26 mouse cellular contexts compared by ENCODE assay signal in genomic region chr5:75865096-75865495, GRCm38 (mm10).
DNase-seq lines count a peak whose midpoint lies in the region; ATAC-seq and TF ChIP-seq lines count a peak whose summit lies in the region.
"Had no signal": no experiment of that assay in that cellular context is flagged by ENCODE, and none has a peak within 500 bp of the region (broad histone marks: within the 10 kb centered on the region; RNA-seq: fewer than 3 reads in every experiment).

No protein-coding gene starts in this region.

- H3K9ac ChIP-seq in liver, embryonic 11.5 days (ENCODE audit: low read depth, low read length) = no peak overlapping the region
- no peak overlapping the region for H3K9ac ChIP-seq in liver, postnatal 0 days (replicated peaks)
- H3K9ac ChIP-seq: embryonic facial prominence, embryonic 13.5 days; embryonic facial prominence, embryonic 15.5 days; forebrain, embryonic 12.5 days had no signal

- H3K27ac ChIP-seq in liver, embryonic 11.5 days (ENCODE audit: low read depth, low read length) = no peak overlapping the region
- H3K27ac ChIP-seq in liver, postnatal 0 days (ENCODE audit: low read depth) = no peak overlapping the region
- H3K27ac ChIP-seq in limb, embryonic 10.5 days = no peak overlapping the region
- H3K27ac ChIP-seq: embryonic facial prominence, embryonic 13.5 days; embryonic facial prominence, embryonic 15.5 days; forebrain, embryonic 10.5 days; forebrain, embryonic 12.5 days had no signal

- H3K4me2 ChIP-seq in liver, embryonic 11.5 days = no peak overlapping the region
- H3K4me2 ChIP-seq in liver, postnatal 0 days (ENCODE audit: low read depth, low read length) = no peak overlapping the region
- H3K4me2 ChIP-seq: embryonic facial prominence, embryonic 13.5 days; embryonic facial prominence, embryonic 15.5 days; forebrain, embryonic 12.5 days had no signal

- no peak overlapping the region for H3K4me3 ChIP-seq in liver, embryonic 11.5 days (ENCODE audit: low read depth, low read length)
- no peak overlapping the region for H3K4me3 ChIP-seq in liver, postnatal 0 days (ENCODE audit: low read depth, low read length)
- H3K4me3 ChIP-seq in limb, embryonic 10.5 days = no peak overlapping the region
- H3K4me3 ChIP-seq: embryonic facial prominence, embryonic 13.5 days; embryonic facial prominence, embryonic 15.5 days; erythroblast, embryonic 14.5 days; forebrain, embryonic 10.5 days; forebrain, embryonic 12.5 days had no signal

- TF ChIP-seq CTCF in liver, postnatal 0 days (IDR thresholded peaks at IDR 0.05; ENCODE audit: low read depth) = no peak

- no peaks in the 10 kb centered on the region for H3K27me3 ChIP-seq in liver, embryonic 11.5 days (replicated peaks; ENCODE audit: control insufficient read depth, insufficient read depth, low read length)
- no peaks in the 10 kb centered on the region for H3K27me3 ChIP-seq in liver, postnatal 0 days (ENCODE audit: insufficient read depth, low read length)
- no peaks in the 10 kb centered on the region for H3K27me3 ChIP-seq in limb, embryonic 10.5 days (ENCODE audit: low read depth, poor library complexity, severe bottlenecking)
- H3K27me3 ChIP-seq: CH12.LX; embryonic facial prominence, embryonic 13.5 days; embryonic facial prominence, embryonic 15.5 days had no signal

- peak; percentile 74 for DNase-seq in heart, adult 11 months
- no peak for DNase-seq in heart, adult 9 months (ENCODE audit: low spot score in 2 of 2)
- DNase-seq in liver, embryonic 11.5 days (ENCODE audit: low spot score) = peak; percentile 18
- DNase-seq in liver, postnatal 0 days = no peak
- peak; percentile 7 for DNase-seq in limb, embryonic 10.5 days (ENCODE audit: low spot score)
- DNase-seq: adrenal gland, adult 2 months; adrenal gland, postnatal 10 days; adrenal gland, postnatal 25 days; B cell, adult 2 months; cerebellum, adult 11 months; cerebellum, adult 18-20 months; cerebellum, adult 8-10 months; cerebellum, adult 9-11 months; cerebellum, postnatal 14 days; cerebellum, postnatal 36 days; embryo, embryonic 11 days had no signal

- no peaks in the 10 kb centered on the region for H3K4me1 ChIP-seq in liver, embryonic 11.5 days (replicated peaks; ENCODE audit: control insufficient read depth, insufficient read depth, low read length)
- no peaks in the 10 kb centered on the region for H3K4me1 ChIP-seq in liver, postnatal 0 days (ENCODE audit: insufficient read depth)
- no peaks in the 10 kb centered on the region for H3K4me1 ChIP-seq in limb, embryonic 10.5 days
- H3K4me1 ChIP-seq: embryonic facial prominence, embryonic 13.5 days; embryonic facial prominence, embryonic 15.5 days had no signal

- no peaks in the 10 kb centered on the region for H3K36me3 ChIP-seq in liver, embryonic 11.5 days (ENCODE audit: control insufficient read depth, insufficient read depth, low read length)
- H3K36me3 ChIP-seq in liver, postnatal 0 days (replicated peaks; ENCODE audit: insufficient read depth, low read length) = no peaks in the 10 kb centered on the region
- H3K36me3 ChIP-seq in limb, embryonic 10.5 days = no peaks in the 10 kb centered on the region
- H3K36me3 ChIP-seq: embryonic facial prominence, embryonic 13.5 days; embryonic facial prominence, embryonic 15.5 days; forebrain, embryonic 10.5 days; forebrain, embryonic 12.5 days; G1E had no signal

- ATAC-seq in liver, embryonic 11.5 days (replicated peaks; ENCODE audit: low FRiP score) = no peak
- no peak for ATAC-seq in liver, postnatal 0 days
- ATAC-seq: CD4-positive, CD25-positive, alpha-beta regulatory T cell, adult 4 months; forebrain, embryonic 14.5 days; forebrain, embryonic 16.5 days had no signal

- 85% methylated on average over 6 of the region's 6 CpGs for WGBS in liver, embryonic 11.5 days
- 76% methylated on average over 6 of the region's 6 CpGs for WGBS in liver, postnatal 0 days (ENCODE audit: insufficient replicate concordance)
- 94% methylated on average over 6 of the region's 6 CpGs for WGBS in limb, embryonic 10.5 days

- TF ChIP-seq EP300 in liver, postnatal 0 days (IDR thresholded peaks at IDR 0.05; ENCODE audit: low read depth) = no peak

- no peaks in the 10 kb centered on the region for H3K9me3 ChIP-seq in liver, embryonic 11.5 days (ENCODE audit: control insufficient read depth, low read length)
- H3K9me3 ChIP-seq in liver, postnatal 0 days (ENCODE audit: low read length) = no peaks in the 10 kb centered on the region
- H3K9me3 ChIP-seq in limb, embryonic 10.5 days (replicated peaks) = no peaks in the 10 kb centered on the region
- H3K9me3 ChIP-seq: embryonic facial prominence, embryonic 13.5 days; embryonic facial prominence, embryonic 15.5 days; forebrain, embryonic 12.5 days; G1E had no signal

Comparison
In these comparisons a context has a peak if more than half of its experiments do, and no peak if none do; other contexts are left out.
1. DNase-seq: peak in heart, adult 11 months (single experiment), liver, embryonic 11.5 days (single experiment) and limb, embryonic 10.5 days (single experiment); none in heart, adult 9 months (0 of 2) and liver, postnatal 0 days (single experiment).